Mouse (Mus musculus): ENCODE results near the gene Lrrc52. TPM values are rescaled to one million over a fixed set of nuclear protein-coding genes. Genes with fewer than 3 reads are reported as not detected.

Gene Lrrc52
- not detected in 2 replicates for polyA plus RNA-seq (2012)

- no peak for TF ChIP-seq GATA1 (IDR thresholded peaks at IDR 0.05; ENCODE audit: low read length)
These were observed at the start of gene Lrrc52 for GRCm38 (mm10) chr1:167466765-167467426. TSS of gene Lrrc52 (minus strand) at chr1:167466780.

GRCm38 (mm10) chr1:167511621-167512020 is 45.0 kb upstream of the Lrrc52 start:
- no peak for TF ChIP-seq GATA1 (IDR thresholded peaks at IDR 0.05; ENCODE audit: low read length)

GRCm38 (mm10) chr1:167506048-167506447 is 39.5 kb upstream of the Lrrc52 start:
- TF ChIP-seq GATA1 (IDR thresholded peaks at IDR 0.05; ENCODE audit: low read length): no peak

GRCm38 (mm10) chr1:167505427-167505826 is 38.8 kb upstream of the Lrrc52 start:
- no peak for TF ChIP-seq GATA1 (IDR thresholded peaks at IDR 0.05; ENCODE audit: low read length)

- TF ChIP-seq GATA1 (IDR thresholded peaks at IDR 0.05; ENCODE audit: low read length): no peak
These were observed 32.7 kb upstream of the Lrrc52 start for GRCm38 (mm10) chr1:167499097-167499850.

- TF ChIP-seq GATA1 (IDR thresholded peaks at IDR 0.05; ENCODE audit: low read length): no peak
These were observed 31.4 kb upstream of the Lrrc52 start for GRCm38 (mm10) chr1:167497991-167498390.

- no peak for TF ChIP-seq GATA1 (IDR thresholded peaks at IDR 0.05; ENCODE audit: low read length)
These were observed 31.0 kb upstream of the Lrrc52 start for GRCm38 (mm10) chr1:167497560-167497959.

GRCm38 (mm10) chr1:167491501-167491900 is 24.9 kb upstream of the Lrrc52 start:
- no peak for TF ChIP-seq GATA1 (IDR thresholded peaks at IDR 0.05; ENCODE audit: low read length)

- TF ChIP-seq GATA1 (IDR thresholded peaks at IDR 0.05; ENCODE audit: low read length): no peak
These were observed 21.4 kb upstream of the Lrrc52 start for GRCm38 (mm10) chr1:167487933-167488332.

GRCm38 (mm10) chr1:167486959-167487680 is 20.5 kb upstream of the Lrrc52 start:
- no peak for TF ChIP-seq GATA1 (IDR thresholded peaks at IDR 0.05; ENCODE audit: low read length)

GRCm38 (mm10) chr1:167482863-167483262 is 16.3 kb upstream of the Lrrc52 start:
- no peak for TF ChIP-seq GATA1 (IDR thresholded peaks at IDR 0.05; ENCODE audit: low read length)

- no peak for TF ChIP-seq GATA1 (IDR thresholded peaks at IDR 0.05; ENCODE audit: low read length)
These were observed 7.0 kb upstream of the Lrrc52 start for GRCm38 (mm10) chr1:167473585-167473984.

- TF ChIP-seq GATA1 (IDR thresholded peaks at IDR 0.05; ENCODE audit: low read length): no peak
These were observed 1.3 kb upstream of the Lrrc52 start for GRCm38 (mm10) chr1:167467916-167468315.

- TF ChIP-seq GATA1 (IDR thresholded peaks at IDR 0.05; ENCODE audit: low read length): no peak
These were observed 9.3 kb downstream of the Lrrc52 start for GRCm38 (mm10) chr1:167457311-167457710.

- no peak for TF ChIP-seq GATA1 (IDR thresholded peaks at IDR 0.05; ENCODE audit: low read length)
These were observed 13.5 kb downstream of the Lrrc52 start for GRCm38 (mm10) chr1:167453048-167453447.

- no peak for TF ChIP-seq GATA1 (IDR thresholded peaks at IDR 0.05; ENCODE audit: low read length)
These were observed 14.1 kb downstream of the Lrrc52 start for GRCm38 (mm10) chr1:167452456-167452855.

Data from G1E-ER4 (cell line).